Mouse (Mus musculus): ENCODE data around the gene Pkp4. TPM values are rescaled to one million over a fixed set of nuclear protein-coding genes. Genes with fewer than 3 reads are reported as not detected.

Pkp4 gene
- polyA plus RNA-seq, 1 experiment from 2014 or later, result 20.2 TPM

DNA sequence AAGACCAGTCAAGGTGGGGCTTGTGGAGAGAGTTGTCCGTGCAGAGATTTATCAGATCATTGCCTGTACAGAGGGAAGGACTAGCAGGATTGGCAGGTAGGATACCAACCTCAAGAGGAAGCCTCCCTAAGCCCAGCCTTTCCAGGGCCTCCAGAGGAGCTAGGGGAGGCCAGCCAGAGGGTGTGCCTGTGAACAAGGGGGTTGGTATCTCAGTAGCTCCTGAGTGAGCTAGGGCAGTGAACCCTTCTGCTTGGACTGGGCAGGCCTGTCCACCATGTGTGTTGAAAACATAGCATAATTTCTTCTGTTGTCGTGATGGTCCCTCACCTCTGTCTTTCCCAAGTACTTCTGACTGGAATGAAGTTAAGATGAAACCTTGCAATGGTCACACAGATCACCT is 100.6 kb downstream of the Pkp4 start:
- no peak for DNase-seq (ENCODE audit: low spot score, missing footprints)
- Histone ChIP-seq H3K36me3 (ENCODE audit: control insufficient read depth, insufficient read depth, low read length) (no peaks in the 10 kb centered on the region), H3K27ac (ENCODE audit: low read depth, low read length) (no peak overlapping the region), H3K4me1 (ENCODE audit: control insufficient read depth, insufficient read depth, low read length) (no peaks in the 10 kb centered on the region), H3K27me3 (ENCODE audit: control insufficient read depth, insufficient read depth, low read length) (no peaks in the 10 kb centered on the region), H3K4me3 (ENCODE audit: low read depth, low read length) (no peak overlapping the region), H3K4me2 (no peak overlapping the region), H3K9ac (ENCODE audit: low read length) (no peak overlapping the region), H3K9me3 (ENCODE audit: control insufficient read depth, low read length) (no peaks in the 10 kb centered on the region)
- no peak for ATAC-seq (ENCODE audit: low FRiP score)
- 100% methylated on average over 2 of the region's 2 CpGs for WGBS

GRCm38 (mm10) chr2:59266428-59266827 is 105.8 kb downstream of the Pkp4 start:
- WGBS, result 96% methylated on average over 14 of the region's 14 CpGs

DNA sequence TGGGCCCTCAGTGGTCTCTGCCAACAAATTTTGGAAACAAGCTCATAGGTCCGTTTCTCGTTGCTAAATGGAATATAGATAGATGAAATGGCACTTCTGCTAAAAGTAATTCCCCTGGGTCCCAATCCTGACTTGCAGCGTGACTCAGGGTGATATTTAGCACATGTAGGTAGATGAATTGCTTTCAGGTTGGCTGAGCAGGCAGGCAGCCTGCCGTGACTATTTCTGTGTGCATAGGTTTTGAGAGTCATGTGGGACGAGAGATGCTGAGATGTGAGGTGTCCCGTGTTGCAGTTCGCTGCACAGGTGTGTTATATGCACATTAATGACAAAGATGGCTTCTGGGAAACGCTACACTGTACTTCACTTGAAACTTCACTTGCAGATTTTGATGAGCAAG is 111.2 kb downstream of the Pkp4 start:
- no peak overlapping the region for H3K27ac ChIP-seq (ENCODE audit: low read depth, low read length)
- H3K4me2 ChIP-seq, result no peak overlapping the region
- no peaks in the 10 kb centered on the region for H3K9me3 ChIP-seq (ENCODE audit: control insufficient read depth, low read length)
- H3K4me3 ChIP-seq (ENCODE audit: low read depth, low read length), result no peak overlapping the region
- H3K36me3 ChIP-seq (ENCODE audit: control insufficient read depth, insufficient read depth, low read length), result no peaks in the 10 kb centered on the region
- WGBS, result 93% methylated on average over 8 of the region's 8 CpGs
- H3K27me3 ChIP-seq (ENCODE audit: control insufficient read depth, insufficient read depth, low read length), result no peaks in the 10 kb centered on the region
- no peak for DNase-seq (ENCODE audit: low spot score, missing footprints)
- H3K9ac ChIP-seq (ENCODE audit: low read length), result no peak overlapping the region
- H3K4me1 ChIP-seq (ENCODE audit: control insufficient read depth, insufficient read depth, low read length), result no peaks in the 10 kb centered on the region
- ATAC-seq (ENCODE audit: low FRiP score), result no peak

More at GRCm38 (mm10) chr2:59266428-59266827, 105.8 kb downstream of the Pkp4 start:
- H3K9ac ChIP-seq (ENCODE audit: low read length), result no peak overlapping the region
- H3K27me3 ChIP-seq (ENCODE audit: control insufficient read depth, insufficient read depth, low read length), result no peaks in the 10 kb centered on the region
- no peak overlapping the region for H3K27ac ChIP-seq (ENCODE audit: low read depth, low read length)
- no peak overlapping the region for H3K4me3 ChIP-seq (ENCODE audit: low read depth, low read length)
- no peak overlapping the region for H3K4me2 ChIP-seq
- H3K9me3 ChIP-seq (ENCODE audit: control insufficient read depth, low read length), result no peaks in the 10 kb centered on the region
- no peaks in the 10 kb centered on the region for H3K36me3 ChIP-seq (ENCODE audit: control insufficient read depth, insufficient read depth, low read length)
- no peaks in the 10 kb centered on the region for H3K4me1 ChIP-seq (ENCODE audit: control insufficient read depth, insufficient read depth, low read length)
- no peak for ATAC-seq (ENCODE audit: low FRiP score)
- no peak for DNase-seq (ENCODE audit: low spot score, missing footprints)

- Histone ChIP-seq H3K4me2 (no peak overlapping the region), H3K4me1 (ENCODE audit: control insufficient read depth, insufficient read depth, low read length) (no peaks in the 10 kb centered on the region), H3K27me3 (ENCODE audit: control insufficient read depth, insufficient read depth, low read length) (no peaks in the 10 kb centered on the region), H3K36me3 (ENCODE audit: control insufficient read depth, insufficient read depth, low read length) (no peaks in the 10 kb centered on the region), H3K9me3 (ENCODE audit: control insufficient read depth, low read length) (no peaks in the 10 kb centered on the region), H3K27ac (ENCODE audit: low read depth, low read length) (no peak overlapping the region), H3K9ac (ENCODE audit: low read length) (no peak overlapping the region), H3K4me3 (ENCODE audit: low read depth, low read length) (no peak overlapping the region)
- ATAC-seq (ENCODE audit: low FRiP score) (no peak), DNase-seq (ENCODE audit: low spot score, missing footprints) (no peak)
- whole genome bisulfite sequencing, result 87% methylated on average over 6 of the region's 6 CpGs
These were observed 112.1 kb downstream of the Pkp4 start for GRCm38 (mm10) chr2:59272713-59273112.

GRCm38 (mm10) chr2:59280914-59281562 is 120.4 kb downstream of the Pkp4 start:
- Histone ChIP-seq H3K4me2 (no peak overlapping the region), H3K27ac (ENCODE audit: low read depth, low read length) (no peak overlapping the region), H3K27me3 (ENCODE audit: control insufficient read depth, insufficient read depth, low read length) (no peaks in the 10 kb centered on the region), H3K4me3 (ENCODE audit: low read depth, low read length) (no peak overlapping the region), H3K36me3 (ENCODE audit: control insufficient read depth, insufficient read depth, low read length) (no peaks in the 10 kb centered on the region), H3K9ac (ENCODE audit: low read length) (no peak overlapping the region), H3K4me1 (ENCODE audit: control insufficient read depth, insufficient read depth, low read length) (no peaks in the 10 kb centered on the region), H3K9me3 (ENCODE audit: control insufficient read depth, low read length) (no peaks in the 10 kb centered on the region)
- no peak for ATAC-seq (ENCODE audit: low FRiP score)
- WGBS, result 91% methylated on average over 7 of the region's 7 CpGs
- DNase-seq (ENCODE audit: low spot score, missing footprints), result peak; percentile 49

DNA sequence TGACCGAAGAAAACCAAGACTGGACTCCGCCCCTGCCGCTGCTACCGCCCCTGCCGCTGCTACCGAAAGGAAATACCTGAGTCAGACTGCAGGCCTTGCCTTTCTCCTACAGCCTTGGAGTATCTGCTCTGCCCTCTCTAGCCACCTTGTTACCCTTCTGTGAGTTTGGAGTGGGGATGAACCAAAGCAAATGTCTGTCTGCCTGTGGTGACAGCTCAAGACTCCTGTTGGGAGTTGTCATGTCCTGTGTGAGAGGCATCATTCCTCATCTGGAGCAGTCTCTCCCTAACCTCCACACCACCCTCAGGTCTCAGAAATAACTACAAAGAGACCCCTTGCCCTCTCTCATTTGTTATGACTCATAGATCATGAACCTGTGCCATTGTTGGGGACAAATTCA is 122.3 kb downstream of the Pkp4 start:
- H3K9ac ChIP-seq (ENCODE audit: low read length), result no peak overlapping the region
- H3K4me3 ChIP-seq (ENCODE audit: low read depth, low read length), result no peak overlapping the region
- no peak overlapping the region for H3K27ac ChIP-seq (ENCODE audit: low read depth, low read length)
- no peaks in the 10 kb centered on the region for H3K4me1 ChIP-seq (ENCODE audit: control insufficient read depth, insufficient read depth, low read length)
- no peaks in the 10 kb centered on the region for H3K9me3 ChIP-seq (ENCODE audit: control insufficient read depth, low read length)
- DNase-seq (ENCODE audit: low spot score, missing footprints) (peak; percentile 80), ATAC-seq (ENCODE audit: low FRiP score) (no peak)
- H3K27me3 ChIP-seq (ENCODE audit: control insufficient read depth, insufficient read depth, low read length), result no peaks in the 10 kb centered on the region
- no peak overlapping the region for H3K4me2 ChIP-seq
- no peaks in the 10 kb centered on the region for H3K36me3 ChIP-seq (ENCODE audit: control insufficient read depth, insufficient read depth, low read length)
- WGBS, result 96% methylated on average over 6 of the region's 6 CpGs

DNA sequence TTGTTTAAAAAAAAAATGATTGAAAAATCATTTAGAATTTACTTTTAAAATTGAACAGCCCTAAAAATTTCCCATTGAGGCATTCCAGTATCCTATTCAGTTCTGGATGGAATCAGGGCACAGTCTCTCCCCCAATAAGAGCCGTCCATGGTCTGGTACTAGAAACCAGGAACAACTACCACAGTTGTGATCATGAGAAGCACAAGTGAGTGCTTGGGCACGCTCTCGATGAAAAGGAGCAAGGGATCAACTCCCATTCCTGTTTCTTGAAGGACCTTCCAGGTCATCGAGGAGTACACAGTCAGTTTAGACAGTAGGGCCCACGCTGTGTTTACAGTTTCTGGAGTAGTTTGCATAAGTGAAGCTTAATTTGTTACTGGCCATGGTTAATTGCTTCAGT is 123.6 kb downstream of the Pkp4 start:
- H3K27me3 ChIP-seq (ENCODE audit: control insufficient read depth, insufficient read depth, low read length), result no peaks in the 10 kb centered on the region
- no peak overlapping the region for H3K27ac ChIP-seq (ENCODE audit: low read depth, low read length)
- ATAC-seq (ENCODE audit: low FRiP score) (no peak), DNase-seq (ENCODE audit: low spot score, missing footprints) (peak; percentile 62)
- H3K36me3 ChIP-seq (ENCODE audit: control insufficient read depth, insufficient read depth, low read length), result no peaks in the 10 kb centered on the region
- H3K9ac ChIP-seq (ENCODE audit: low read length), result no peak overlapping the region
- no peak overlapping the region for H3K4me3 ChIP-seq (ENCODE audit: low read depth, low read length)
- no peaks in the 10 kb centered on the region for H3K9me3 ChIP-seq (ENCODE audit: control insufficient read depth, low read length)
- no peaks in the 10 kb centered on the region for H3K4me1 ChIP-seq (ENCODE audit: control insufficient read depth, insufficient read depth, low read length)
- no peak overlapping the region for H3K4me2 ChIP-seq
- 94% methylated on average over 5 of the region's 5 CpGs for WGBS

- no peak overlapping the region for H3K4me2 ChIP-seq
- H3K9me3 ChIP-seq (ENCODE audit: control insufficient read depth, low read length), result no peaks in the 10 kb centered on the region
- WGBS, result 89% methylated on average over 8 of the region's 8 CpGs
- no peaks in the 10 kb centered on the region for H3K27me3 ChIP-seq (ENCODE audit: control insufficient read depth, insufficient read depth, low read length)
- H3K36me3 ChIP-seq (ENCODE audit: control insufficient read depth, insufficient read depth, low read length), result no peaks in the 10 kb centered on the region
- no peak overlapping the region for H3K27ac ChIP-seq (ENCODE audit: low read depth, low read length)
- H3K4me1 ChIP-seq (ENCODE audit: control insufficient read depth, insufficient read depth, low read length), result no peaks in the 10 kb centered on the region
- H3K9ac ChIP-seq (ENCODE audit: low read length), result no peak overlapping the region
- peak; percentile 76 for DNase-seq (ENCODE audit: low spot score, missing footprints)
- no peak for ATAC-seq (ENCODE audit: low FRiP score)
- no peak overlapping the region for H3K4me3 ChIP-seq (ENCODE audit: low read depth, low read length)
These were observed 124.3 kb downstream of the Pkp4 start for GRCm38 (mm10) chr2:59284734-59285490.

GRCm38 (mm10) chr2:59285581-59285980 is 124.9 kb downstream of the Pkp4 start:
- Histone ChIP-seq H3K4me1 (ENCODE audit: control insufficient read depth, insufficient read depth, low read length) (no peaks in the 10 kb centered on the region), H3K9me3 (ENCODE audit: control insufficient read depth, low read length) (no peaks in the 10 kb centered on the region), H3K27ac (ENCODE audit: low read depth, low read length) (no peak overlapping the region), H3K4me3 (ENCODE audit: low read depth, low read length) (no peak overlapping the region), H3K27me3 (ENCODE audit: control insufficient read depth, insufficient read depth, low read length) (no peaks in the 10 kb centered on the region), H3K36me3 (ENCODE audit: control insufficient read depth, insufficient read depth, low read length) (no peaks in the 10 kb centered on the region), H3K9ac (ENCODE audit: low read length) (no peak overlapping the region), H3K4me2 (no peak overlapping the region)
- DNase-seq (ENCODE audit: low spot score, missing footprints) (no peak), ATAC-seq (ENCODE audit: low FRiP score) (no peak)
- WGBS, result 91% methylated on average over 1 of the region's 1 CpGs
